Mouse (Mus musculus) limb, embryonic 10.5 days (tissue): ENCODE measurements around the gene 2610507B11Rik. TPM values are rescaled to one million over a fixed set of nuclear protein-coding genes. Genes with fewer than 3 reads are reported as not detected.

Source experiments
- DNase-seq: peaks from one replicate; pipeline ENCODE4 v3.0.0-alpha.2; 2017; ENCODE audit warnings: low spot score
- H3K27ac ChIP-seq: fragments of 300-500 bp; sonication (generic); 2 replicates; pipeline ENCODE4 v1.5.1; 2016; ENCODE audit warnings: mild to moderate bottlenecking
- H3K27me3 ChIP-seq: fragments of 300-500 bp; sonication (generic); 2 replicates; pipeline ENCODE4 v1.6.1; 2016; ENCODE audit warnings: low read depth, mild to moderate bottlenecking; ENCODE audit not compliant: poor library complexity, severe bottlenecking
- H3K36me3 ChIP-seq: fragments of 300-500 bp; sonication (generic); 2 replicates; pipeline ENCODE4 v1.6.1; 2016; ENCODE audit warnings: mild to moderate bottlenecking, moderate library complexity
- H3K4me1 ChIP-seq: fragments of 300-500 bp; sonication (generic); 2 replicates; pipeline ENCODE4 v1.6.1; 2016
- H3K4me3 ChIP-seq: fragments of 300-500 bp; sonication (generic); 2 replicates; pipeline ENCODE4 v1.5.1; 2016; ENCODE audit warnings: mild to moderate bottlenecking, moderate library complexity
- H3K9me3 ChIP-seq: fragments of 300-500 bp; sonication (generic); replicated peaks from 2 replicates; pipeline ENCODE4 v1.6.1; 2016; ENCODE audit warnings: mild to moderate bottlenecking
- WGBS: fragments of 180-500 bp; shearing (Covaris S2); methylation state at CpG from one replicate; pipeline ENCODE4 v1.1.7; 2016; 5-methylcytosine and 5-hydroxymethylcytosine counted together
- polyA plus RNA-seq: library from polyadenylated mRNA; unstranded; fragments of >200 nt; fragmentation: Nextera tagmentation; extraction: Ambion mirVana; gene quantifications from 2 replicates; pipeline ENCODE4 v1.2.1, GENCODE M21; 2016

Gene 2610507B11Rik
- polyA plus RNA-seq, result 63.6 and 68.9 TPM in 2 replicates

DNA sequence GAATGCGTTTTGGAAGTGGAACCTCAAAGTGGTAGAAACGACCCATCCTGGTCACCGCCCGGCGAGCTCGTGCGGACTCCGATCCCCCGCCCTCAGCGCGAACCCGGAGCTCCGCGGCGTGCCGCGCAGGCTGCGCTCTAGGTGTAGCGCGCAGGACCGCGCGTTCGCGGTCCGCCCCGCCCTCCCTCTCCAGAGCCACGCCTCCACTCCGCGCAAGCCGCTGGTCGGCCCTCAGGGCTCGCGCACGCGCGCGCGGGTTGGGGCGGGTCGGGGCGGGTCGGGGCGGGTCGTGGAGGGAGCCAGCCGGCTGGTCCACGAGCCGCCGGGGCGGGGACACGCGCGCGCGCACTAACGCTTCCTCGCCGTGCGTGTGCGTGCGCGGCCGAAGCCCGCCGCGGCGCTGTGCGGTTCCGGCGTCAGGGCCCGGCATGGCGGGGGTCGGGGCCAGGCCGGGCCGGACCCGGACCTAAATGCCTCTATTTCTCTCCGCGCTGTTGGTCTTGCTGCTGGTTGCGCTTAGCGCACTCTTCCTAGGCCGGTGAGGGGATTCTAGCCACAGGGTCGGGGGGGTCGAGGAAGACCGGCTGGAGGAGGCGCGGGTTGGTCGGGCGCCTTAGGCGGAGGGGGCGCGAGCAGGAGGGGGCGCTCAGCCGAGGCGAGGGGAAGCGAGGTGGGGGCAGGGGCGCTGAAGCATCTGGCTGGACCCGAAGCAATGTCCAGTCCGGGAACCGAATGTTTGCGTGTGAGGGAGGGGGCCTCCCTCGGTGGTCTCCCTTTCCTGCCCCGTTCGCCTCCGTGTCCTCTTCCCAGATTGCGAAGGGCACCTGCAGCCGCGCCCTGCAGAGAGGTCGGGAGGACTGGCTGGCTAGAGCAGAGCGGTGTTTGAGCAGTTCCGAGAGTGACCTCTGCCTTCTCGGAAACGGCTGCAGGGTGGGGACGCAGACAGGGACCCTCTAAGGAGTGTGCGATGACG lies at the start of gene 2610507B11Rik:
2610507B11Rik (plus strand) TSS at position 373 of the 973 bp plus-strand sequence.
- DNase-seq, result peak; percentile 98
- H3K27ac ChIP-seq, result peak within 1 kb of the TSS; percentile 93
- peak within 1 kb of the TSS; percentile 94 for H3K4me3 ChIP-seq
- under 1% methylated on average over 115 of the region's 115 CpGs for WGBS
- no peaks in the 10 kb centered on the region for H3K9me3 ChIP-seq
- peaks cover 10% of the 10 kb centered on the region for H3K27me3 ChIP-seq
- H3K4me1 ChIP-seq, result peaks cover 9% of the 10 kb centered on the region
- peaks cover 43% of the 10 kb centered on the region for H3K36me3 ChIP-seq

DNA sequence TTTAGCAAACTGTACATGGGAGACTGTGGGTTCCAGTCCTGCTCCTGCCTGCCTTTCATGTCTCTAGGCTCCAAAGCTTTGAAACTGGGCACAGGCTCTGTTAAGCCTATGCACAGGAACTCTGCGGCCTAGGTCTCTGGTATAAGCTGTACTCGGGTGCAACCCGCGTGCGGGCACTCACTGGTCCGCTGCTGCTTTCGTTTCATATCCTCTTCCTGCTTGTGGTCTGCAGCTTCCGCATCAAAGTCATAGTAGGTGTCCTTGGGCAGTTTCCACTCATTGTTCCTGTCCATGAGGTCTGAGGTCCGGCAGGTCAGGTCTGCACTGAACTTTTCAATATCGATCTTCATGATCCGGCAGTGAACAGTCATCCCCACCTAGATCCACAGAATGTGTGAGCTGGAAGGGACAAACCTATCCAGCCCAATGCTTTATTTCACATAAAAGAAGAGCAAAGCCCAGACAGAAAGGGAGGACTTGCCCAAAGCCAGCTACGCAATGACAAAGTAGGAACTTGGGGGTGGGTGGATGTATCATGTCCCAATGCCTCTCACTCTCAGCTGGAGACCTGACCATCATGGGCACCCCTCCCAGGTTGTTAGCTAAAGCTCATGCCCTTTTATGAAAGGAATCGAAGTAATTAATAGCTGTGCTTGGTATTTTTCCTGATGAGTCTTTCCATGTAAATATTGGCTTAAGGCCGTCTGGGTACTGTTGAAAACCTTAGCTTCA lies 48.3 kb upstream of the 2610507B11Rik start:
- peaks cover 99% of the 10 kb centered on the region for H3K36me3 ChIP-seq
- WGBS, result 95% methylated on average over 14 of the region's 14 CpGs

DNA sequence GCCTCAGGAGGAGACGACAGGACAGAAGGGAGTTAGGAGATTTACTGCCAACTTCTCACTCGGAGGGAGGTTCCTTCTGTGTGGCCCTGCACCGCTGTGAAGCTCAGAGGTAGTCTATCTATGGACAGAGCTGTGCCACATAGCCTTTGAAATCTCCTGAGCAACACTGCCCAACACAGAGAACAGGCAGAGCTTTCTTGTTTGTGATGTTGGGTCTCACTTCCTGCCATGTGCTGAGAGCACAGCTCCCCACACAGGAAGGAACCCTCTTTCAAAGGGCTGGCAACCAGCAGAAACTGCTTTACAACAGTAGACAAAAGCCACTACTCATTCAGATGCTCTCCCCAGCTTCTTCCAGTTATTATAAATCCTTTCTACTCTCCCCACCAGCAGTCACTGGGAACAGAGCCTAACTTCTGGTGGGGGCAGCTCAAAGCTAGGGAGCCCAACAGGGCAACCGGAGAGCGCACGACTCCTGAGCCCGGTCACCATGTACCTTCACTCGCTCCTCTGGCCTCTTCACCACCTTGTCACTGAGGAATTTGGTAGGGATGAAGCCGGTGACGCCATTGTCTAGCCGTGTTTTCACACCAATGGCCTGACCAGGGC lies 45.7 kb upstream of the 2610507B11Rik start:
- H3K36me3 ChIP-seq, result peaks cover 99% of the 10 kb centered on the region
- H3K9me3 ChIP-seq, result no peaks in the 10 kb centered on the region
- DNase-seq, result no peak
- H3K4me3 ChIP-seq, result no peak overlapping the region
- WGBS, result 85% methylated on average over 11 of the region's 11 CpGs
- no peaks in the 10 kb centered on the region for H3K27me3 ChIP-seq
- H3K27ac ChIP-seq, result no peak overlapping the region
- H3K4me1 ChIP-seq, result no peaks in the 10 kb centered on the region

More for the DNA sequence above, 48.3 kb upstream of the 2610507B11Rik start:
- Histone ChIP-seq H3K4me1 (no peaks in the 10 kb centered on the region), H3K4me3 (no peak overlapping the region), H3K27ac (no peak overlapping the region), H3K27me3 (no peaks in the 10 kb centered on the region), H3K9me3 (no peaks in the 10 kb centered on the region)
- DNase-seq, result no peak

DNA sequence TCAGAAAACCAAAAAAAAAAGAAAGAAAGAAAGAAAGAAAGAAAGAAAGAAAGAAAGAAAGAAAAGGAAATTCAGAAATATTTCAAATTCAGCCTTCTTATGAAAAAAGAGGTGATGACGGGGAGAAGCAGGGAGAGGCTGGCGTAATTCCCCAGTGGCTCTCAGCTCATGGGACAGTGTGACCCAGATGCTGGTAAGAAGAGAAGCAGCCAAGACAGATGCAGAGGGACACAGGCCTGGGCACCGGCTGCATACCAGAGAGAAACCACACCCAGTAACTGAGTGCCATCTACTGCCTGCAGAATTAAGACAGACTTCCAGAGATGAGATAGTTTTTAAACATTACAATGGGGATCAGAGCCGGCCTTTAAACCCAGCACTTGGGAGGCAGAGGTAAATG lies 38.0 kb upstream of the 2610507B11Rik start:
- H3K4me1 ChIP-seq, result no peaks in the 10 kb centered on the region
- WGBS, result 93% methylated on average over 4 of the region's 4 CpGs
- no peaks in the 10 kb centered on the region for H3K27me3 ChIP-seq
- H3K9me3 ChIP-seq, result no peaks in the 10 kb centered on the region
- peaks cover 100% of the 10 kb centered on the region for H3K36me3 ChIP-seq
- DNase-seq, result no peak
- no peak overlapping the region for H3K27ac ChIP-seq
- H3K4me3 ChIP-seq, result no peak overlapping the region

DNA sequence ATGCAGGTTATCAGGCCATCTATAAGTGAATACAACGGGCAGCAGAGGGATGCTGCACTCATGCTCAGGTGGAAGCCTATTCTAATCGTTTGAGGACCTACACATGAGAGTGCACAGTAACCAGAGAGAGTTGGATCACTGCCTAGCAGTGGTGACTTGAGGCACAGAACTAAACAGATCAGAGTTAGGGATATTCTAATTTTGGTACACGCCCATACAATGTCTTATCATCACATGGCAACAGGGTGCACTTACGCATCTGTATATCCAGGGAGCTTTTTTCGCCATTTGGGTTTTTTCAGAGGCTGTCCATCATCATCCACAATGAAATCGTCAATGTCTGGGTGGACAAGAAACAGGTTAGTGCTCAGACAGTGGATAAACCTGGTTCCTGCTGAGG lies 30.0 kb upstream of the 2610507B11Rik start:
- no peak for DNase-seq
- Histone ChIP-seq H3K27ac (no peak overlapping the region), H3K36me3 (peaks cover 97% of the 10 kb centered on the region), H3K4me1 (no peaks in the 10 kb centered on the region), H3K4me3 (no peak overlapping the region), H3K27me3 (no peaks in the 10 kb centered on the region), H3K9me3 (no peaks in the 10 kb centered on the region)
- 91% methylated on average over 6 of the region's 6 CpGs for WGBS

DNA sequence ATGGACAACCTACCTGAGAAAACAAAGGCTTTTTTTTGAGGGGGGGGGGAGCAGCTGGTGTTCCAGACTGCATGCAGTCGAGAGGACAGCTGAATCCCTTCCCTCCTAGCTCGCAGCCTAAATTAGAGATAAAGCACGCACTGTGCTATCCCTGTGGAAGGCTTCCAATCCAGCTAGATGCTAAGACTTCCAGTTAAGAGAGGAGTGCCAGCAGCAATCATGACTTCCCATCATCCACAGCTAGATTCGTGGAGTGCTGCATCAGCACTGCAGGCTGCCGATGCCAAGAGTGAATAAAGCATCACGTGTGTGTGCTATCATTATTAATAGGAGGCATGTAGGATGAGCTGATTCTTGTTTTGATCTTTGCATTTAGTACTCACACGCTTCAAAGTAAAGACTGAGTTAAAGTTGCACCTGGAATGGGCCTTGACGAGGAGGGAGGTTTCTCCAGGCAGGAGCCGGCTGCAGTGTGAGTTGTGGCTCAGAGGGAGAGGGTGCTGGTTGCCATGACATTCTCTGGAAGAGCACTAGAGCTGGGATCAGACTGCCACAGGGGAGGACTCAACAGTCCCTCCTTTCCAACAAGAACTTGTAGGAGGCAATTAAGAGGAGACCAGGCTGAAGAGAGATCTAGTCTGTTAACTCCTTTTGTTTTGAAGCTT lies 21.2 kb upstream of the 2610507B11Rik start:
- H3K4me1 ChIP-seq, result peaks cover 9% of the 10 kb centered on the region
- no peak for DNase-seq
- peaks cover 50% of the 10 kb centered on the region for H3K36me3 ChIP-seq
- H3K27ac ChIP-seq, result no peak overlapping the region
- no peaks in the 10 kb centered on the region for H3K9me3 ChIP-seq
- H3K27me3 ChIP-seq, result no peaks in the 10 kb centered on the region
- no peak overlapping the region for H3K4me3 ChIP-seq
- WGBS, result 93% methylated on average over 9 of the region's 9 CpGs

DNA sequence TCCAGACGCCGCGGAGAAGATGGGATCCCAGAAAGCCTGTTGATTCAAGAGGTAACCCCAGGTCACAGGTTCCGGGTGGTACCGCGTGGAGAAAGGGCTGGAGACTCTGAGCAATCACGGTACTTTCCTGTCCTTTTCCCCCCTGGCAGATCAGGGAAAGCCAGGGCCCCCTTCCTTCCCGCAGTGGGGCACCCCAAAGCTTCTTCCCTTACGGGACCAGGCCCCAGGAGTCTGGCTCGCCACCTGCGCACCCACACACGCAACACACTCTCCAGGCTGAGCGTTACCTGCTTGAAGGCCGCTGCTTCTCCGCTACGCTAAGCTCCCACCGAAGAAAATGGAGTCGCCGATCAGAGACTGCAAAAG lies 16.3 kb upstream of the 2610507B11Rik start:
- H3K9me3 ChIP-seq, result no peaks in the 10 kb centered on the region
- WGBS, result under 1% methylated on average over 19 of the region's 19 CpGs
- H3K36me3 ChIP-seq, result peaks cover 23% of the 10 kb centered on the region
- DNase-seq, result no peak
- H3K4me3 ChIP-seq, result peak overlapping the region; percentile 96
- no peaks in the 10 kb centered on the region for H3K27me3 ChIP-seq
- H3K4me1 ChIP-seq, result peaks cover 21% of the 10 kb centered on the region
- H3K27ac ChIP-seq, result peak overlapping the region; percentile 88

DNA sequence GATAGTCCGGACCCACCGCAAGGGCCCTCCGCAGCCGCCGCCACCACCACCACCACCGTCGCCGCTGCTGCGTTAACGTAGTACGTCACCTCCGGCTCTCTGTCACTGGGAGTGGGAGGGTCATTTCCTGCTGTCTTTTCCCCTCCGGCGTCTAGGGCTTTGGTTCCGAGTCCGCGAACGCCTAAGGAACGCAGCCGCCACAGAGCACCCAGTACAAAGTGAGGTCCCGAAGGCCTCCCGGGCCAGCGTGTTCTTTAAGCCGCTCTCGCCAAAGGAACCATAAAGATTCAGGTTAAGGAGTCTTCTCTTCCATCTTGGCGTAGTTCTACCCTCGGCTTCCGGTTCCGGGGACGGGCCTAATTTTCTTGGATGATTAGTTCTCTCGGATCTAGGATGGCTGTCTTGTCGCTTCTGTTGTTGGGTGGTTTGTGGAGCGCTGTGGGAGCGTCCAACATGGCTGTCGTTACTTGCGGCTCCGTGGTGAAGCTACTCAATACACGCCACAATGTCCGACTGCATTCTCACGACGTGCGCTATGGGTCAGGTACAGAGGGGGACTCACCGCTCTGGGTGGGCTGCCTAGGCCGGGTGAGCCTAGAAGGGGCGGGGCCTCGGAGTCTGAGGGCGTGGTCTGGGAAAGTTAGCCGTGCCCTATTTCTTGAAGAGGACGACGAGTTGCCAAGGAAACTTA lies 15.8 kb upstream of the 2610507B11Rik start, which contains the start of the genes Sdf2 and Supt6:
Sdf2 (plus strand) TSS at position 120 of the 691 bp plus-strand sequence.
Supt6 (minus strand) TSS at position 361 of the 691 bp plus-strand sequence.
- WGBS, result under 1% methylated on average over 50 of the region's 50 CpGs
- H3K9me3 ChIP-seq, result no peaks in the 10 kb centered on the region

DNA sequence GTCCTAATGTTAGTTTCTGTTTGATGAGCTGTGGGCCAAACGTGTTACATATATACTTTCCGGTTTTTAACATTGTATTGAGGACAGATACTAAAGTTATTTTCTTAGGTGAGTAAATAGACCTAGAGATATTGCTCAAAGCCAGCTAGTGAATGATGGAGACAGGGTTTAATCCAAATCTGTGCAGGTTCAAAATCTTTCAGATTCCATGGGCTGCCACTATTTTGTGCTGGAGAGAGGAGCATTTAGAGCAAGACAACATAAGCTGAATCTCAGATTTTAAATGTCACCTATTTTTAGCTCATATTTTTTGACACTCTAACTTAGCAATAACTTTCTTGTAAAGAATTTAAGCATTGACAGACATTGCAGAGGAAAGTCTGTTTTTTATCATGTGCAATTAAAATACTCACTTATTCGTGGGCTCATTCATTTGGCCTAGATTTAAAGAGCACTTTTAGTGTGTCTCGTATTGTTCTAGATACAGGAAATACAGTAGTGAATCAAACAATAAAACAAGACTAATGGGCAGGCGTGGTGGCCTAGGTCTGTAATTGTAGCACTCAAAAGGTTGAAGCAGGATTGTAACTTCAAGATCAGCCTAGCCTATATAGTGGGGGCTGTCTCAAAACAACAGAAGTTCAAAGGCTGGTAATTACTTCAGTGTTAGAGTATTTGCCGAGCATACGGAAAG lies 15.1 kb upstream of the 2610507B11Rik start:
- peak overlapping the region; percentile 88; the same call in 1 of the 2 replicates for H3K27ac ChIP-seq
- 45% methylated on average over 7 of the region's 7 CpGs for WGBS
- H3K36me3 ChIP-seq, result peaks cover 26% of the 10 kb centered on the region
- no peak for DNase-seq
- no peaks in the 10 kb centered on the region for H3K9me3 ChIP-seq
- H3K4me1 ChIP-seq, result peaks cover 21% of the 10 kb centered on the region
- peak overlapping the region; percentile 96 for H3K4me3 ChIP-seq
- no peaks in the 10 kb centered on the region for H3K27me3 ChIP-seq

More for the DNA sequence above, 15.8 kb upstream of the 2610507B11Rik start, which contains the start of the genes Sdf2 and Supt6:
- Histone ChIP-seq H3K27ac (peak within 1 kb of the TSS; percentile 88), H3K27me3 (no peaks in the 10 kb centered on the region), H3K36me3 (peaks cover 23% of the 10 kb centered on the region), H3K4me1 (peaks cover 21% of the 10 kb centered on the region), H3K4me3 (peak within 1 kb of the TSS; percentile 96)
- DNase-seq, result peak; percentile 92

DNA sequence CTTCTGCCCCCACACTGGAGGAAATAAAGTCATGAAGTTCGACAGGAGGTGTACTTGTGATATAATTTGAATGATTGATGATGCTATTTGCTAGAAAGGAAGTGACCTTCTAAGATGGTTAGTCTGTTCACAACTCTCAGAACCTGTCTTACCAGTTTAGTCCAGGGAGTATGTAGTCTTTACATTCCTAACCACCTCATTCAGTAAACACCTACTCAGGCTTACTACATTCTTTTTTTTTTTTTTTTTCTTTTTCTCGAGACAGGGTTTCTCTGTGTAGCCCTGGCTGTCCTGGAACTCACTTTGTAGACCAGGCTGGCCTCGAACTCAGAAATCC lies 14.6 kb upstream of the 2610507B11Rik start:
- peaks cover 28% of the 10 kb centered on the region for H3K36me3 ChIP-seq
- H3K4me3 ChIP-seq, result no peak overlapping the region
- H3K4me1 ChIP-seq, result peaks cover 21% of the 10 kb centered on the region
- H3K27me3 ChIP-seq, result no peaks in the 10 kb centered on the region
- no peaks in the 10 kb centered on the region for H3K9me3 ChIP-seq
- DNase-seq, result no peak
- H3K27ac ChIP-seq, result no peak overlapping the region
- WGBS, result 68% methylated on average over 3 of the region's 3 CpGs

DNA sequence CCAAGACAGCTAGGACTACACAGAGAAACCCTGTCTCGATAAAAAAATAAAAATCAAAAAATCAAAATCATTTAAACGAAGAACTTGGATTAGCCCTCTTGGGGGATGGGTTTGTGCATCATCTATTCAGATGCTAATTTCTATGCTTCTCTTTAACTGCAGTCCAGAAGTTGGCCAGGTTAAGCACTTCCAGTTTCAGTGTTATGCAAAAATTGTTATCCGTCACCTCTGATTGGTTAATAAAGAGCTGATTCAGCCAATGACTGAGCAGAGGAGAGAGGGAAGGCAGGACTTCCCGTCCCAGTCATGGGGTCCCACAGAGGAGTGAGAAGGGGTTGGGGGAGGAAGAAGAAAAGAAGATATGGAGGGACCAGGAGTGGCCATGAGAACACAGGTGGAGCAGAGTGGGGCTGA lies 13.8 kb upstream of the 2610507B11Rik start:
- no peaks in the 10 kb centered on the region for H3K27me3 ChIP-seq
- no peaks in the 10 kb centered on the region for H3K9me3 ChIP-seq
- peaks cover 21% of the 10 kb centered on the region for H3K4me1 ChIP-seq
- peaks cover 33% of the 10 kb centered on the region for H3K36me3 ChIP-seq
- H3K4me3 ChIP-seq, result no peak overlapping the region
- DNase-seq, result no peak
- 68% methylated on average over 4 of the region's 4 CpGs for WGBS
- no peak overlapping the region for H3K27ac ChIP-seq
